Mouse (Mus musculus) small intestine, adult 2 months (tissue): ENCODE data around the gene Mat2b.

ENCODE experiments used
- CTCF ChIP-seq: fragments of 200-500 bp; IDR thresholded peaks from 2 replicates; pipeline ENCODE4 v1.5.1; 2012; ENCODE audit warnings: low read depth, mild to moderate bottlenecking, control low read depth, inconsistent platforms, low read length, moderate library complexity, mixed read lengths; ENCODE audit not compliant: insufficient replicate concordance, insufficient read length; ENCODE audit errors: extremely low read depth
- POLR2A ChIP-seq: fragments of 200-500 bp; IDR thresholded peaks from 2 replicates; pipeline ENCODE4 v1.6.1; 2012; ENCODE audit warnings: low read depth, mild to moderate bottlenecking, control low read depth, inconsistent platforms, low read length, moderate library complexity

- TF ChIP-seq CTCF (no peak), POLR2A (0 out of 2 replicates have a peak, but pooled peaks have one; percentile 10)
Measured at GRCm38 (mm10) chr11:40693366-40693951, 1.5 kb downstream of the Mat2b start.
